Mouse (Mus musculus): ENCODE data around the gene Fkbp7. TPM values are rescaled to one million over a fixed set of nuclear protein-coding genes. Genes with fewer than 3 reads are reported as not detected.
"Not testable (repeated sequence)": the region's sequence is repeated elsewhere in the genome, so short reads cannot be mapped to it uniquely, and the experiment has no call there.

Fkbp7 gene
- polyA plus RNA-seq, 2 experiments = 2.5 to 4.2 TPM

- no peak for ATAC-seq (ENCODE audit: insufficient read depth)
- no peaks in the 10 kb centered on the region for H3K9me3 ChIP-seq (ENCODE audit: control insufficient read depth, low read length)
Observed at GRCm38 (mm10) chr2:76631600-76631999, 41.3 kb downstream of the Fkbp7 start.

GRCm38 (mm10) chr2:76630293-76630692, 42.6 kb downstream of the Fkbp7 start:
- no peak for TF ChIP-seq EP300 (IDR thresholded peaks at IDR 0.05; ENCODE audit: low read depth)
- TF ChIP-seq CTCF (IDR thresholded peaks at IDR 0.05; ENCODE audit: low read depth) = no peak
- Histone ChIP-seq H3K27ac (no peak overlapping the region), H3K4me2 (ENCODE audit: low read depth) (no peak overlapping the region), H3K4me1 (replicated peaks; ENCODE audit: control insufficient read depth in 2 of 2, insufficient read depth in 2 of 2, low read length in 1 of 2) (no peaks in the 10 kb centered on the region), H3K9ac (replicated peaks) (no peak overlapping the region), H3K4me3 (ENCODE audit: insufficient read depth in 1 of 2, low read depth in 2 of 2, low read length in 2 of 2) (no peak overlapping the region), H3K27me3 (ENCODE audit: control insufficient read depth, insufficient read depth, low read length) (no peaks in the 10 kb centered on the region), H3K36me3 (replicated peaks; ENCODE audit: control insufficient read depth, insufficient read depth, low read depth) (no peaks in the 10 kb centered on the region), H3K9me3 (ENCODE audit: control insufficient read depth, low read length) (no peaks in the 10 kb centered on the region)
- WGBS (ENCODE audit: insufficient replicate concordance) = 61% methylated on average over 12 of the region's 12 CpGs
- DNase-seq (ENCODE audit: low read depth in 3 of 3, low spot score in 3 of 3) (no peak), ATAC-seq (ENCODE audit: insufficient read depth) (no peak)

More at GRCm38 (mm10) chr2:76631600-76631999, 41.3 kb downstream of the Fkbp7 start:
- H3K4me2 ChIP-seq (ENCODE audit: low read depth) = no peak overlapping the region
- 80% methylated on average over 4 of the region's 4 CpGs for WGBS (ENCODE audit: insufficient replicate concordance)
- no peaks in the 10 kb centered on the region for H3K27me3 ChIP-seq (ENCODE audit: control insufficient read depth, insufficient read depth, low read length)
- H3K4me3 ChIP-seq (ENCODE audit: insufficient read depth in 1 of 2, low read depth in 2 of 2, low read length in 2 of 2) = no peak overlapping the region
- no peak overlapping the region for H3K27ac ChIP-seq
- no peaks in the 10 kb centered on the region for H3K4me1 ChIP-seq (replicated peaks; ENCODE audit: control insufficient read depth in 2 of 2, insufficient read depth in 2 of 2, low read length in 1 of 2)
- DNase-seq (ENCODE audit: low read depth in 3 of 3, low spot score in 3 of 3) = no peak
- no peaks in the 10 kb centered on the region; the same call in 1 of the 2 replicates for H3K36me3 ChIP-seq (replicated peaks; ENCODE audit: control insufficient read depth, insufficient read depth, low read depth)
- TF ChIP-seq EP300 (IDR thresholded peaks at IDR 0.05; ENCODE audit: low read depth) = no peak
- no peak for TF ChIP-seq CTCF (IDR thresholded peaks at IDR 0.05; ENCODE audit: low read depth)
- no peak overlapping the region for H3K9ac ChIP-seq (replicated peaks)

- not testable (repeated sequence) for H3K4me1 ChIP-seq (replicated peaks; ENCODE audit: control insufficient read depth in 2 of 2, insufficient read depth in 2 of 2, low read length in 1 of 2); H3K4me3 ChIP-seq (ENCODE audit: insufficient read depth in 1 of 2, low read depth in 2 of 2, low read length in 2 of 2); H3K36me3 ChIP-seq (replicated peaks; ENCODE audit: control insufficient read depth, insufficient read depth, low read depth); H3K27ac ChIP-seq; ATAC-seq (ENCODE audit: insufficient read depth); H3K9ac ChIP-seq (replicated peaks); H3K9me3 ChIP-seq (ENCODE audit: control insufficient read depth, low read length); H3K27me3 ChIP-seq (ENCODE audit: control insufficient read depth, insufficient read depth, low read length); DNase-seq (ENCODE audit: low read depth in 3 of 3, low spot score in 3 of 3); H3K4me2 ChIP-seq (ENCODE audit: low read depth)
- 39% methylated on average over 2 of the region's 2 CpGs for WGBS (ENCODE audit: insufficient replicate concordance)
Observed at GRCm38 (mm10) chr2:76622316-76622715, 50.6 kb downstream of the Fkbp7 start.

GRCm38 (mm10) chr2:76621724-76622123, 51.2 kb downstream of the Fkbp7 start:
- no peak for TF ChIP-seq CTCF (IDR thresholded peaks at IDR 0.05; ENCODE audit: low read depth)
- TF ChIP-seq EP300 (IDR thresholded peaks at IDR 0.05; ENCODE audit: low read depth) = no peak
- WGBS (ENCODE audit: insufficient replicate concordance) = 66% methylated on average over 1 of the region's 1 CpGs
- Histone ChIP-seq H3K4me3 (ENCODE audit: insufficient read depth in 1 of 2, low read depth in 2 of 2, low read length in 2 of 2) (no peak overlapping the region), H3K36me3 (replicated peaks; ENCODE audit: control insufficient read depth, insufficient read depth, low read depth) (no peaks in the 10 kb centered on the region), H3K9ac (replicated peaks) (no peak overlapping the region), H3K4me1 (replicated peaks; ENCODE audit: control insufficient read depth in 2 of 2, insufficient read depth in 2 of 2, low read length in 1 of 2) (0 out of 4 replicates have a peak, but pooled peaks cover 0 to 2% of the 10 kb centered on the region in 2 experiments), H3K9me3 (ENCODE audit: control insufficient read depth, low read length) (no peaks in the 10 kb centered on the region), H3K27me3 (ENCODE audit: control insufficient read depth, insufficient read depth, low read length) (no peaks in the 10 kb centered on the region), H3K27ac (no peak overlapping the region), H3K4me2 (ENCODE audit: low read depth) (no peak overlapping the region)
- DNase-seq (ENCODE audit: low read depth in 3 of 3, low spot score in 3 of 3) (no peak), ATAC-seq (ENCODE audit: insufficient read depth) (no peak)

- Histone ChIP-seq H3K36me3 (replicated peaks; ENCODE audit: control insufficient read depth, insufficient read depth, low read depth) (no peaks in the 10 kb centered on the region), H3K4me1 (replicated peaks; ENCODE audit: control insufficient read depth in 2 of 2, insufficient read depth in 2 of 2, low read length in 1 of 2) (0 out of 4 replicates have a peak, but pooled peaks cover 0 to 2% of the 10 kb centered on the region in 2 experiments), H3K27ac (no peak overlapping the region), H3K9ac (replicated peaks) (no peak overlapping the region), H3K27me3 (ENCODE audit: control insufficient read depth, insufficient read depth, low read length) (no peaks in the 10 kb centered on the region), H3K9me3 (ENCODE audit: control insufficient read depth, low read length) (no peaks in the 10 kb centered on the region), H3K4me2 (ENCODE audit: low read depth) (no peak overlapping the region), H3K4me3 (ENCODE audit: insufficient read depth in 1 of 2, low read depth in 2 of 2, low read length in 2 of 2) (no peak overlapping the region)
- WGBS (ENCODE audit: insufficient replicate concordance) = 55% methylated on average over 5 of the region's 5 CpGs
- ATAC-seq (ENCODE audit: insufficient read depth) (no peak), DNase-seq (ENCODE audit: low read depth in 3 of 3, low spot score in 3 of 3) (no peak)
- no peak for TF ChIP-seq CTCF (IDR thresholded peaks at IDR 0.05; ENCODE audit: low read depth)
- no peak for TF ChIP-seq EP300 (IDR thresholded peaks at IDR 0.05; ENCODE audit: low read depth)
Observed at GRCm38 (mm10) chr2:76620188-76620587, 52.7 kb downstream of the Fkbp7 start.
